Mouse (Mus musculus): ENCODE data around the gene Scamp2. TPM values are rescaled to one million over a fixed set of nuclear protein-coding genes. Genes with fewer than 3 reads are reported as not detected.

Scamp2 gene
- polyA plus RNA-seq, 1 experiment from 2014 or later, result 58.2 TPM

GRCm38 (mm10) chr9:57524439-57524838 is 36.3 kb upstream of the Scamp2 start:
- Histone ChIP-seq H3K9ac (ENCODE audit: low read length) (no peak overlapping the region), H3K9me3 (ENCODE audit: control insufficient read depth, low read length) (no peaks in the 10 kb centered on the region), H3K36me3 (ENCODE audit: control insufficient read depth, insufficient read depth, low read length) (no peaks in the 10 kb centered on the region), H3K4me2 (ENCODE audit: low read depth, low read length, severe bottlenecking) (no peak overlapping the region), H3K27ac (ENCODE audit: low read depth, low read length) (no peak overlapping the region), H3K4me1 (replicated peaks; ENCODE audit: control insufficient read depth, insufficient read depth, low read length) (peaks cover 4% of the 10 kb centered on the region; the same call in 1 of the 2 replicates), H3K27me3 (ENCODE audit: control insufficient read depth, insufficient read depth, low read length) (no peaks in the 10 kb centered on the region), H3K4me3 (ENCODE audit: low read depth, low read length) (no peak overlapping the region)
- DNase-seq (ENCODE audit: low spot score), result no peak
- ATAC-seq (replicated peaks; ENCODE audit: low FRiP score), result no peak

GRCm38 (mm10) chr9:57525516-57525915 is 35.2 kb upstream of the Scamp2 start:
- no peak overlapping the region for H3K27ac ChIP-seq (ENCODE audit: low read depth, low read length)
- DNase-seq (ENCODE audit: low spot score) (no peak), ATAC-seq (replicated peaks; ENCODE audit: low FRiP score) (no peak)
- H3K27me3 ChIP-seq (ENCODE audit: control insufficient read depth, insufficient read depth, low read length), result no peaks in the 10 kb centered on the region
- H3K9ac ChIP-seq (ENCODE audit: low read length), result no peak overlapping the region
- H3K4me1 ChIP-seq (replicated peaks; ENCODE audit: control insufficient read depth, insufficient read depth, low read length), result peaks cover 4% of the 10 kb centered on the region; the same call in 1 of the 2 replicates
- no peaks in the 10 kb centered on the region for H3K36me3 ChIP-seq (ENCODE audit: control insufficient read depth, insufficient read depth, low read length)
- no peaks in the 10 kb centered on the region for H3K9me3 ChIP-seq (ENCODE audit: control insufficient read depth, low read length)
- H3K4me3 ChIP-seq (ENCODE audit: low read depth, low read length), result no peak overlapping the region
- 92% methylated on average over 2 of the region's 2 CpGs for WGBS
- no peak overlapping the region for H3K4me2 ChIP-seq (ENCODE audit: low read depth, low read length, severe bottlenecking)

GRCm38 (mm10) chr9:57526435-57526834 is 34.3 kb upstream of the Scamp2 start:
- H3K36me3 ChIP-seq (ENCODE audit: control insufficient read depth, insufficient read depth, low read length), result no peaks in the 10 kb centered on the region
- H3K4me3 ChIP-seq (ENCODE audit: low read depth, low read length), result no peak overlapping the region
- no peaks in the 10 kb centered on the region for H3K9me3 ChIP-seq (ENCODE audit: control insufficient read depth, low read length)
- no peak overlapping the region for H3K9ac ChIP-seq (ENCODE audit: low read length)
- H3K27me3 ChIP-seq (ENCODE audit: control insufficient read depth, insufficient read depth, low read length), result no peaks in the 10 kb centered on the region
- H3K4me2 ChIP-seq (ENCODE audit: low read depth, low read length, severe bottlenecking), result no peak overlapping the region
- ATAC-seq (replicated peaks; ENCODE audit: low FRiP score), result no peak
- no peak for DNase-seq (ENCODE audit: low spot score)
- H3K27ac ChIP-seq (ENCODE audit: low read depth, low read length), result no peak overlapping the region
- peaks cover 4% of the 10 kb centered on the region; the same call in 1 of the 2 replicates for H3K4me1 ChIP-seq (replicated peaks; ENCODE audit: control insufficient read depth, insufficient read depth, low read length)

- WGBS, result 83% methylated on average over 1 of the region's 1 CpGs
- H3K4me1 ChIP-seq (replicated peaks; ENCODE audit: control insufficient read depth, insufficient read depth, low read length), result no peaks in the 10 kb centered on the region; the same call in 1 of the 2 replicates
- no peaks in the 10 kb centered on the region; the same call in 1 of the 2 replicates for H3K36me3 ChIP-seq (ENCODE audit: control insufficient read depth, insufficient read depth, low read length)
- no peaks in the 10 kb centered on the region for H3K9me3 ChIP-seq (ENCODE audit: control insufficient read depth, low read length)
- no peak overlapping the region for H3K4me3 ChIP-seq (ENCODE audit: low read depth, low read length)
- no peak for DNase-seq (ENCODE audit: low spot score)
- no peaks in the 10 kb centered on the region for H3K27me3 ChIP-seq (ENCODE audit: control insufficient read depth, insufficient read depth, low read length)
- H3K27ac ChIP-seq (ENCODE audit: low read depth, low read length), result no peak overlapping the region
- no peak overlapping the region for H3K4me2 ChIP-seq (ENCODE audit: low read depth, low read length, severe bottlenecking)
- ATAC-seq (replicated peaks; ENCODE audit: low FRiP score), result no peak
- no peak overlapping the region for H3K9ac ChIP-seq (ENCODE audit: low read length)
These were observed 28.8 kb upstream of the Scamp2 start for GRCm38 (mm10) chr9:57531946-57532345.

- Histone ChIP-seq H3K4me3 (ENCODE audit: low read depth, low read length) (no peak overlapping the region), H3K4me1 (replicated peaks; ENCODE audit: control insufficient read depth, insufficient read depth, low read length) (peaks cover 10% of the 10 kb centered on the region), H3K27me3 (ENCODE audit: control insufficient read depth, insufficient read depth, low read length) (no peaks in the 10 kb centered on the region), H3K9me3 (ENCODE audit: control insufficient read depth, low read length) (no peaks in the 10 kb centered on the region), H3K9ac (ENCODE audit: low read length) (peak overlapping the region; percentile 89; the same call in 1 of the 2 replicates), H3K36me3 (ENCODE audit: control insufficient read depth, insufficient read depth, low read length) (no peaks in the 10 kb centered on the region; the same call in 1 of the 2 replicates), H3K27ac (ENCODE audit: low read depth, low read length) (no peak overlapping the region), H3K4me2 (ENCODE audit: low read depth, low read length, severe bottlenecking) (peak overlapping the region; percentile 80; the same call in 1 of the 2 replicates)
- 91% methylated on average over 5 of the region's 5 CpGs for WGBS
- ATAC-seq (replicated peaks; ENCODE audit: low FRiP score) (no peak), DNase-seq (ENCODE audit: low spot score) (no peak)
These were observed 24.4 kb upstream of the Scamp2 start for GRCm38 (mm10) chr9:57536362-57536761.

GRCm38 (mm10) chr9:57537044-57537727 is 23.6 kb upstream of the Scamp2 start, which contains the start of gene Fam219b:
TSS of gene Fam219b (plus strand) at chr9:57537528.
- Histone ChIP-seq H3K4me1 (replicated peaks; ENCODE audit: control insufficient read depth, insufficient read depth, low read length) (peaks cover 10% of the 10 kb centered on the region), H3K9ac (ENCODE audit: low read length) (peak within 1 kb of the TSS; percentile 89), H3K9me3 (ENCODE audit: control insufficient read depth, low read length) (no peaks in the 10 kb centered on the region), H3K27ac (ENCODE audit: low read depth, low read length) (peak within 1 kb of the TSS; percentile 66), H3K4me2 (ENCODE audit: low read depth, low read length, severe bottlenecking) (peak within 1 kb of the TSS; percentile 80), H3K4me3 (ENCODE audit: low read depth, low read length) (peak within 1 kb of the TSS; percentile 85), H3K36me3 (ENCODE audit: control insufficient read depth, insufficient read depth, low read length) (no peaks in the 10 kb centered on the region; the same call in 1 of the 2 replicates), H3K27me3 (ENCODE audit: control insufficient read depth, insufficient read depth, low read length) (no peaks in the 10 kb centered on the region)
- peak; percentile 92 for DNase-seq (ENCODE audit: low spot score)
- peak; percentile 90 for ATAC-seq (replicated peaks; ENCODE audit: low FRiP score)
- WGBS, result 3% methylated on average over 45 of the region's 45 CpGs

- Histone ChIP-seq H3K9ac (ENCODE audit: low read length) (peak overlapping the region; percentile 89), H3K4me2 (ENCODE audit: low read depth, low read length, severe bottlenecking) (peak overlapping the region; percentile 80), H3K27me3 (ENCODE audit: control insufficient read depth, insufficient read depth, low read length) (no peaks in the 10 kb centered on the region), H3K4me1 (replicated peaks; ENCODE audit: control insufficient read depth, insufficient read depth, low read length) (peaks cover 10% of the 10 kb centered on the region), H3K36me3 (ENCODE audit: control insufficient read depth, insufficient read depth, low read length) (no peaks in the 10 kb centered on the region; the same call in 1 of the 2 replicates), H3K9me3 (ENCODE audit: control insufficient read depth, low read length) (no peaks in the 10 kb centered on the region), H3K27ac (ENCODE audit: low read depth, low read length) (peak overlapping the region; percentile 66), H3K4me3 (ENCODE audit: low read depth, low read length) (peak overlapping the region; percentile 85)
- DNase-seq (ENCODE audit: low spot score) (no peak), ATAC-seq (replicated peaks; ENCODE audit: low FRiP score) (peak; percentile 67)
- under 1% methylated on average over 24 of the region's 24 CpGs for WGBS
These were observed 23.0 kb upstream of the Scamp2 start for GRCm38 (mm10) chr9:57537728-57538181.

- no peak overlapping the region for H3K4me2 ChIP-seq (ENCODE audit: low read depth, low read length, severe bottlenecking)
- WGBS, result 89% methylated on average over 2 of the region's 2 CpGs
- no peaks in the 10 kb centered on the region for H3K9me3 ChIP-seq (ENCODE audit: control insufficient read depth, low read length)
- H3K27ac ChIP-seq (ENCODE audit: low read depth, low read length), result no peak overlapping the region
- H3K27me3 ChIP-seq (ENCODE audit: control insufficient read depth, insufficient read depth, low read length), result no peaks in the 10 kb centered on the region
- DNase-seq (ENCODE audit: low spot score) (no peak), ATAC-seq (replicated peaks; ENCODE audit: low FRiP score) (no peak)
- H3K4me3 ChIP-seq (ENCODE audit: low read depth, low read length), result no peak overlapping the region
- peaks cover 10% of the 10 kb centered on the region; the same call in 1 of the 2 replicates for H3K36me3 ChIP-seq (ENCODE audit: control insufficient read depth, insufficient read depth, low read length)
- peaks cover 10% of the 10 kb centered on the region for H3K4me1 ChIP-seq (replicated peaks; ENCODE audit: control insufficient read depth, insufficient read depth, low read length)
- no peak overlapping the region for H3K9ac ChIP-seq (ENCODE audit: low read length)
These were observed 21.2 kb upstream of the Scamp2 start for GRCm38 (mm10) chr9:57539550-57539949.

- no peak overlapping the region for H3K4me3 ChIP-seq (ENCODE audit: low read depth, low read length)
- no peak overlapping the region for H3K27ac ChIP-seq (ENCODE audit: low read depth, low read length)
- 10% methylated on average over 1 of the region's 1 CpGs for WGBS
- no peak for ATAC-seq (replicated peaks; ENCODE audit: low FRiP score)
- H3K27me3 ChIP-seq (ENCODE audit: control insufficient read depth, insufficient read depth, low read length), result no peaks in the 10 kb centered on the region
- H3K4me2 ChIP-seq (ENCODE audit: low read depth, low read length, severe bottlenecking), result no peak overlapping the region
- H3K4me1 ChIP-seq (replicated peaks; ENCODE audit: control insufficient read depth, insufficient read depth, low read length), result peaks cover 10% of the 10 kb centered on the region
- peaks cover 13% of the 10 kb centered on the region; the same call in 1 of the 2 replicates for H3K36me3 ChIP-seq (ENCODE audit: control insufficient read depth, insufficient read depth, low read length)
- no peak overlapping the region for H3K9ac ChIP-seq (ENCODE audit: low read length)
- DNase-seq (ENCODE audit: low spot score), result no peak
- H3K9me3 ChIP-seq (ENCODE audit: control insufficient read depth, low read length), result no peaks in the 10 kb centered on the region
These were observed 19.4 kb upstream of the Scamp2 start for GRCm38 (mm10) chr9:57541312-57541711.
